Mouse (Mus musculus) midbrain, embryonic 14.5 days (tissue): ENCODE results near the gene Sf1. TPM values are rescaled to one million over a fixed set of nuclear protein-coding genes. Genes with fewer than 3 reads are reported as not detected.

Experiments used
- ATAC-seq: fragments of 200-750 bp; cut with Nextera tagmentation; 2 replicates; pipeline ENCODE4 v1.8.0; 2017; ENCODE audit warnings: moderate number of reproducible peaks, moderate library complexity; ENCODE audit not compliant: low FRiP score, low TSS enrichment
- DNase-seq: peaks from one replicate; pipeline ENCODE4 v3.0.0-alpha.2; 2015
- H3K27ac ChIP-seq: fragments of 300-500 bp; sonication (generic); replicated peaks from 2 replicates; pipeline ENCODE4 v1.5.1; 2014; ENCODE audit warnings: mild to moderate bottlenecking, low read depth, low read length, moderate library complexity
- H3K27me3 ChIP-seq: fragments of 300-500 bp; sonication (generic); 2 replicates; pipeline ENCODE4 v1.6.1; 2014; ENCODE audit warnings: low read length, control low read depth, mixed read lengths; ENCODE audit not compliant: control insufficient read depth, insufficient read depth
- H3K36me3 ChIP-seq: fragments of 300-500 bp; sonication (generic); 2 replicates; pipeline ENCODE4 v1.6.1; 2014; ENCODE audit warnings: low read length, control low read depth; ENCODE audit not compliant: control insufficient read depth, insufficient read depth
- H3K4me1 ChIP-seq: fragments of 300-500 bp; sonication (generic); 2 replicates; pipeline ENCODE4 v1.6.1; 2014; ENCODE audit warnings: mild to moderate bottlenecking, antibody characterized with exemption, low read length, control low read depth; ENCODE audit not compliant: control insufficient read depth, insufficient read depth
- H3K4me2 ChIP-seq: fragments of 300-500 bp; sonication (generic); 2 replicates; pipeline ENCODE4 v1.6.1; 2014; ENCODE audit warnings: mild to moderate bottlenecking, low read length, moderate library complexity
- H3K4me3 ChIP-seq: fragments of 300-500 bp; sonication (generic); replicated peaks from 2 replicates; pipeline ENCODE4 v1.5.1; 2014; ENCODE audit warnings: low read depth, low read length
- H3K9ac ChIP-seq: fragments of 300-500 bp; sonication (generic); replicated peaks from 2 replicates; pipeline ENCODE4 v1.6.1; 2014; ENCODE audit warnings: mild to moderate bottlenecking, low read length, moderate library complexity
- H3K9me3 ChIP-seq: fragments of 300-500 bp; sonication (generic); 2 replicates; pipeline ENCODE4 v1.6.1; 2016; ENCODE audit warnings: low read length, control low read depth, mixed read lengths; ENCODE audit not compliant: control insufficient read depth
- WGBS: fragments of 180-500 bp; shearing (Covaris S2); extraction: QIAGEN DNeasy Blood & Tissue Kit; methylation state at CpG from one replicate; pipeline ENCODE4 v1.1.7; 2014; 5-methylcytosine and 5-hydroxymethylcytosine counted together
- polyA plus RNA-seq: library from polyadenylated mRNA; unstranded; fragments of >200 nt; fragmentation: Nextera tagmentation; extraction: Ambion mirVana; gene quantifications from 2 replicates; pipeline ENCODE4 v1.2.1, GENCODE M21; 2014

Sf1 gene
- polyA plus RNA-seq, 1 experiment from 2014 or later: 125 TPM

- peak; percentile 89 for DNase-seq
- H3K27me3 ChIP-seq: no peaks in the 10 kb centered on the region
- no peaks in the 10 kb centered on the region for H3K9me3 ChIP-seq
- ATAC-seq: peak; percentile 53
- peak overlapping the region; percentile 84 for H3K27ac ChIP-seq
- no peak overlapping the region for H3K4me3 ChIP-seq
- no peaks in the 10 kb centered on the region for H3K36me3 ChIP-seq
- H3K9ac ChIP-seq: peak overlapping the region; percentile 36; the same call in 1 of the 2 replicates
- 2% methylated on average over 9 of the region's 9 CpGs for WGBS
- H3K4me2 ChIP-seq: peak overlapping the region; percentile 3
- H3K4me1 ChIP-seq: peaks cover 46% of the 10 kb centered on the region
Measured at GRCm38 (mm10) chr19:6416124-6416770, 52.8 kb downstream of the Sf1 start.

GRCm38 (mm10) chr19:6416894-6417761 is 53.6 kb downstream of the Sf1 start:
- H3K27ac ChIP-seq: peak overlapping the region; percentile 84
- no peak overlapping the region; the same call in 1 of the 2 replicates for H3K4me3 ChIP-seq
- no peaks in the 10 kb centered on the region for H3K36me3 ChIP-seq
- H3K4me1 ChIP-seq: peaks cover 55% of the 10 kb centered on the region
- no peaks in the 10 kb centered on the region for H3K9me3 ChIP-seq
- ATAC-seq: no peak
- no peak overlapping the region; the same call in 1 of the 2 replicates for H3K9ac ChIP-seq
- H3K4me2 ChIP-seq: peak overlapping the region; percentile 81
- 59% methylated on average over 12 of the region's 12 CpGs for WGBS
- no peaks in the 10 kb centered on the region for H3K27me3 ChIP-seq
- no peak for DNase-seq

GRCm38 (mm10) chr19:6418233-6418879 is 54.9 kb downstream of the Sf1 start, which contains the start of gene Nrxn2:
TSS of gene Nrxn2 (plus strand) at chr19:6418731.
- Histone ChIP-seq H3K4me2 (peak within 1 kb of the TSS; percentile 81), H3K27me3 (no peaks in the 10 kb centered on the region), H3K4me1 (peaks cover 67% of the 10 kb centered on the region), H3K9ac (peak within 1 kb of the TSS; percentile 95), H3K4me3 (peak within 1 kb of the TSS; percentile 68), H3K27ac (peak within 1 kb of the TSS; percentile 84), H3K9me3 (no peaks in the 10 kb centered on the region), H3K36me3 (no peaks in the 10 kb centered on the region)
- peak; percentile 91 for ATAC-seq
- WGBS: under 1% methylated on average over 46 of the region's 46 CpGs
- DNase-seq: peak; percentile 97

- H3K9me3 ChIP-seq: no peaks in the 10 kb centered on the region
- no peaks in the 10 kb centered on the region for H3K27me3 ChIP-seq
- DNase-seq (peak; percentile 65), ATAC-seq (peak; percentile 11; the same call in 1 of the 2 replicates)
- peaks cover 73% of the 10 kb centered on the region for H3K4me1 ChIP-seq
- no peaks in the 10 kb centered on the region for H3K36me3 ChIP-seq
- peak overlapping the region; percentile 84 for H3K27ac ChIP-seq
- peak overlapping the region; percentile 81 for H3K4me2 ChIP-seq
- peak overlapping the region; percentile 95 for H3K9ac ChIP-seq
- H3K4me3 ChIP-seq: peak overlapping the region; percentile 68
- 7% methylated on average over 19 of the region's 23 CpGs for WGBS
Measured at GRCm38 (mm10) chr19:6418984-6419692, 55.6 kb downstream of the Sf1 start.

GRCm38 (mm10) chr19:6419805-6420310 is 56.4 kb downstream of the Sf1 start:
- no peak for DNase-seq
- peak overlapping the region; percentile 68 for H3K4me3 ChIP-seq
- H3K4me2 ChIP-seq: peak overlapping the region; percentile 81
- peak overlapping the region; percentile 84 for H3K27ac ChIP-seq
- no peaks in the 10 kb centered on the region for H3K9me3 ChIP-seq
- no peaks in the 10 kb centered on the region for H3K36me3 ChIP-seq
- no peaks in the 10 kb centered on the region for H3K27me3 ChIP-seq
- no peak for ATAC-seq
- H3K9ac ChIP-seq: peak overlapping the region; percentile 95
- WGBS: 47% methylated on average over 9 of the region's 9 CpGs
- peaks cover 80% of the 10 kb centered on the region for H3K4me1 ChIP-seq

GRCm38 (mm10) chr19:6420481-6421210 is 57.2 kb downstream of the Sf1 start:
- ATAC-seq (no peak), DNase-seq (peak; percentile 43)
- WGBS: 55% methylated on average over 19 of the region's 19 CpGs
- Histone ChIP-seq H3K27ac (peak overlapping the region; percentile 84), H3K4me2 (peak overlapping the region; percentile 81), H3K9ac (peak overlapping the region; percentile 95), H3K4me3 (peak overlapping the region; percentile 68), H3K9me3 (no peaks in the 10 kb centered on the region), H3K4me1 (peaks cover 81% of the 10 kb centered on the region), H3K27me3 (no peaks in the 10 kb centered on the region), H3K36me3 (no peaks in the 10 kb centered on the region)

GRCm38 (mm10) chr19:6421211-6421590 is 57.7 kb downstream of the Sf1 start:
- no peaks in the 10 kb centered on the region for H3K27me3 ChIP-seq
- H3K36me3 ChIP-seq: no peaks in the 10 kb centered on the region
- H3K9ac ChIP-seq: no peak overlapping the region
- H3K4me1 ChIP-seq: peaks cover 81% of the 10 kb centered on the region
- peak overlapping the region; percentile 81 for H3K4me2 ChIP-seq
- DNase-seq (no peak), ATAC-seq (no peak)
- 71% methylated on average over 9 of the region's 9 CpGs for WGBS
- peak overlapping the region; percentile 68 for H3K4me3 ChIP-seq
- no peak overlapping the region for H3K27ac ChIP-seq
- no peaks in the 10 kb centered on the region for H3K9me3 ChIP-seq
